Mouse (Mus musculus): ENCODE results near the gene Adam15. TPM values are rescaled to one million over a fixed set of nuclear protein-coding genes. Genes with fewer than 3 reads are reported as not detected.
A peak's percentile ranks its signal among the peaks of the same experiment; 100 is the strongest.

Adam15 gene
- total and polyA plus RNA-seq, 3 experiments = 15.3 to 43.2 TPM; not detected in 1

DNA sequence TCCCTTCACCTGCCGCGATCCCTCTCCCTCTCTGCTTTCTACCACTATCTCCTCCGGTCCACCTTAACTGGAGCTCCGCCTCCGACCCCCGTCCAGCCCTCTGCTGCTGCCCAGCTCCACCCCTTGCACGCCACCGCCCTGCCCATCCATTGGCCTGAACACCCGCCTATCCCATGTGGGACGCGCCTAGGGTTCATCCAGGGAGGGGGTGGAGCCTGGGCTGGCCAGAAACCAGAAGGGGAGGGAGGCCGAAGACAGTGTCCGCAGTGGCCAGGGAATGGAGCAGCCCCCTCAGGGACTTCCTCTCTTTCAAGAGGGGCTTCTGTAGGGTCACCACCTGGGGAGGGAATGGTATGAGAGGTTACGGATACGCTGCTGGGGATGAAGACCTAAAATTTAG lies 43.8 kb upstream of the Adam15 start:
- Histone ChIP-seq H3K9me3 (replicated peaks; ENCODE audit: insufficient read depth, low read length) (no peaks in the 10 kb centered on the region), H3K27ac (ENCODE audit: control insufficient read depth, low read depth, low read length) (peak overlapping the region; percentile 75), H3K79me2 (ENCODE audit: control insufficient read depth, insufficient read depth, low read length, poor library complexity) (peaks cover 16% of the 10 kb centered on the region), H3K27me3 (ENCODE audit: control insufficient read depth in 1 of 2, insufficient read depth in 2 of 2, low read length in 2 of 2) (no peaks in the 10 kb centered on the region), H3K36me3 (ENCODE audit: control insufficient read depth in 1 of 2, insufficient read depth in 2 of 2, low read length in 2 of 2) (peaks cover 0 to 28% of the 10 kb centered on the region in 2 experiments; a peak in 2 of 4 replicates), H3K4me3 (ENCODE audit: control insufficient read depth in 1 of 2, insufficient read depth in 1 of 2, low read depth in 2 of 2, low read length in 2 of 2) (peak overlapping the region; percentile 75 to 78), H3K4me1 (ENCODE audit: control insufficient read depth in 1 of 2, insufficient read depth in 2 of 2, low read length in 2 of 2) (peaks cover 14 to 34% of the 10 kb centered on the region in 2 experiments), H3K9ac (ENCODE audit: control insufficient read depth, low read depth, low read length, poor library complexity, severe bottlenecking) (peak overlapping the region; percentile 73)
- DNase-seq (ENCODE audit: low read depth, low spot score) = peak; percentile 100
- TF ChIP-seq MAZ (IDR thresholded peaks at IDR 0.05; ENCODE audit: low read depth, low read length) (no peak; the same call in 1 of the 2 replicates), POLR2A (IDR thresholded peaks at IDR 0.05; ENCODE audit: control insufficient read depth in 1 of 2, insufficient read depth in 1 of 2, low read depth in 1 of 2, low read length in 2 of 2, poor library complexity in 1 of 2) (peak in 1 of 2 experiments; percentile 59; a peak in 1 of 4 replicates), NELFE (IDR thresholded peaks at IDR 0.05; ENCODE audit: low read depth, low read length) (peak; percentile 68), MXI1 (IDR thresholded peaks at IDR 0.05; ENCODE audit: low read depth, low read length) (peak; percentile 57), USF1 (IDR thresholded peaks at IDR 0.05; ENCODE audit: low read depth, low read length) (no peak), ZC3H11A (IDR thresholded peaks at IDR 0.05; ENCODE audit: low read depth, low read length) (0 out of 2 replicates have a peak, but pooled peaks have one; percentile 5), TAL1 (IDR thresholded peaks at IDR 0.05; ENCODE audit: low read length) (no peak), ELF1 (IDR thresholded peaks at IDR 0.05; ENCODE audit: low read depth, low read length) (peak; percentile 48), RAD21 (IDR thresholded peaks at IDR 0.05; ENCODE audit: low read depth, low read length) (no peak), NRF1 (IDR thresholded peaks at IDR 0.05; ENCODE audit: insufficient read depth, low read depth, low read length, poor library complexity, severe bottlenecking) (0 out of 2 replicates have a peak, but pooled peaks have one; percentile 23), MYC (IDR thresholded peaks at IDR 0.05; ENCODE audit: low read depth, low read length) (no peak; the same call in 1 of the 2 replicates), TBP (IDR thresholded peaks at IDR 0.05; ENCODE audit: low read depth, low read length) (0 out of 2 replicates have a peak, but pooled peaks have one; percentile 18), TCF12 (IDR thresholded peaks at IDR 0.05; ENCODE audit: low read depth, low read length) (no peak), BHLHE40 (IDR thresholded peaks at IDR 0.05; ENCODE audit: borderline replicate concordance, low read depth, low read length) (no peak; the same call in 1 of the 2 replicates), ZMIZ1 (IDR thresholded peaks at IDR 0.05; ENCODE audit: low read depth, low read length) (no peak), HCFC1 (IDR thresholded peaks at IDR 0.05; ENCODE audit: low read depth, low read length) (peak; percentile 73), ZKSCAN1 (IDR thresholded peaks at IDR 0.05; ENCODE audit: low read depth, low read length) (no peak), SIN3A (IDR thresholded peaks at IDR 0.05; ENCODE audit: low read length) (peak; percentile 89), MYB (IDR thresholded peaks at IDR 0.05; ENCODE audit: low read depth, low read length) (no peak)

- DNase-seq (ENCODE audit: low read depth, low spot score) = peak; percentile 73
- Histone ChIP-seq H3K9me3 (replicated peaks; ENCODE audit: insufficient read depth, low read length) (no peaks in the 10 kb centered on the region), H3K27me3 (ENCODE audit: control insufficient read depth in 1 of 2, insufficient read depth in 2 of 2, low read length in 2 of 2) (no peaks in the 10 kb centered on the region), H3K4me1 (ENCODE audit: control insufficient read depth in 1 of 2, insufficient read depth in 2 of 2, low read length in 2 of 2) (peaks cover 14 to 41% of the 10 kb centered on the region in 2 experiments), H3K27ac (ENCODE audit: control insufficient read depth, low read depth, low read length) (peak overlapping the region; percentile 53), H3K36me3 (ENCODE audit: control insufficient read depth in 1 of 2, insufficient read depth in 2 of 2, low read length in 2 of 2) (peaks cover 0 to 34% of the 10 kb centered on the region in 2 experiments; a peak in 2 of 4 replicates), H3K9ac (ENCODE audit: control insufficient read depth, low read depth, low read length, poor library complexity, severe bottlenecking) (peak overlapping the region; percentile 65), H3K4me3 (ENCODE audit: control insufficient read depth in 1 of 2, insufficient read depth in 1 of 2, low read depth in 2 of 2, low read length in 2 of 2) (peak overlapping the region; percentile 86 to 94), H3K79me2 (ENCODE audit: control insufficient read depth, insufficient read depth, low read length, poor library complexity) (peaks cover 16% of the 10 kb centered on the region)
- no peak for TF ChIP-seq POLR2AphosphoS2 (IDR thresholded peaks at IDR 0.05; ENCODE audit: low read length)
- TF ChIP-seq JUND (IDR thresholded peaks at IDR 0.05; ENCODE audit: low read depth, low read length) = no peak
- no peak for TF ChIP-seq CHD2 (IDR thresholded peaks at IDR 0.05; ENCODE audit: low read length)
- TF ChIP-seq ZC3H11A (IDR thresholded peaks at IDR 0.05; ENCODE audit: low read depth, low read length) = no peak
- TF ChIP-seq CHD1 (IDR thresholded peaks at IDR 0.05; ENCODE audit: low read depth, low read length) = no peak
- TF ChIP-seq MAX (IDR thresholded peaks at IDR 0.05; ENCODE audit: low read length) = 0 out of 2 replicates have a peak, but pooled peaks have one; percentile 19
- TF ChIP-seq E2F4 (IDR thresholded peaks at IDR 0.05; ENCODE audit: borderline replicate concordance, low read depth, low read length) = no peak
Observed at GRCm38 (mm10) chr3:89392871-89393311, 43.1 kb upstream of the Adam15 start.

Measured in MEL (cell line).